Mouse (Mus musculus) embryo, embryonic 10 days (tissue): ENCODE data around the gene Erg.
A peak's percentile ranks its signal among the peaks of the same experiment; 100 is the strongest.

Source experiments
- DNase-seq: peaks from one replicate; pipeline ENCODE4 v3.0.0-alpha.2; 2015; ENCODE audit warnings: low spot score

Gene Erg

DNA sequence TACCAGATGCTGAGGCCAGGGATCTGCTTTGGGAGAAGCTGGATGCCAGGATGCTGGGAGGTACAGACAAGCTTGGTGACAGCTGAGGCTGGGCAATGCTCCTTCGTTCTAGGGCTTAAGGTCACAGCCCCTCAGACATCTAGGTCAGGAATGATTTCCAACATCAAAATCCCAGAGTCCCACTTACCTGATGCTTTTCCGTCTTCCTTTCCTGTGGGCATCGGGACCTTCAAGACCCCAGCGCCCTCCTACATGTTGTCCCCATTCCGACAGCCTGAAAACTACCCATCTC, at the start of gene Erg:
TSS of gene Erg (minus strand) at position 283 of the 292 bp plus-strand sequence.
- peak; percentile 17 for DNase-seq

DNA sequence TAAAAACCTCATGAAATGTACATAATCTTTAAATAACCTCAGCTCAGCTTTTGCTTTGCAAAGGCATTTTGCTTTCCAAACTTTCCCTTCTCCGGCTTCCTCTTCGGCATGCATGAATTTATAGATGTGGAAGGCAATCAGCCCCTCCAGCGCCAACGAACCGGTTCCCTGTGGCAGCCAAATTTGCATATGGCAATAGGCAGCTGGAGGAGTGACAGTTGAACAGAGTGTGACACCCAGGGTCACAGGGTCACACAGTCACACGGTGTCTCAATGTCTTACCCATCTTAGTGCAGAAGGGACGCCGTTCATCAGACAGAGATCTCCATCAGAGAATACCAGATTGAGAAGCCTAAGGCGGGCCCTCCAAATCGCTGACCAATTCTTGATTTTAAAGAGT, 45.4 kb upstream of the Erg start:
- peak; percentile 46 for DNase-seq

DNA sequence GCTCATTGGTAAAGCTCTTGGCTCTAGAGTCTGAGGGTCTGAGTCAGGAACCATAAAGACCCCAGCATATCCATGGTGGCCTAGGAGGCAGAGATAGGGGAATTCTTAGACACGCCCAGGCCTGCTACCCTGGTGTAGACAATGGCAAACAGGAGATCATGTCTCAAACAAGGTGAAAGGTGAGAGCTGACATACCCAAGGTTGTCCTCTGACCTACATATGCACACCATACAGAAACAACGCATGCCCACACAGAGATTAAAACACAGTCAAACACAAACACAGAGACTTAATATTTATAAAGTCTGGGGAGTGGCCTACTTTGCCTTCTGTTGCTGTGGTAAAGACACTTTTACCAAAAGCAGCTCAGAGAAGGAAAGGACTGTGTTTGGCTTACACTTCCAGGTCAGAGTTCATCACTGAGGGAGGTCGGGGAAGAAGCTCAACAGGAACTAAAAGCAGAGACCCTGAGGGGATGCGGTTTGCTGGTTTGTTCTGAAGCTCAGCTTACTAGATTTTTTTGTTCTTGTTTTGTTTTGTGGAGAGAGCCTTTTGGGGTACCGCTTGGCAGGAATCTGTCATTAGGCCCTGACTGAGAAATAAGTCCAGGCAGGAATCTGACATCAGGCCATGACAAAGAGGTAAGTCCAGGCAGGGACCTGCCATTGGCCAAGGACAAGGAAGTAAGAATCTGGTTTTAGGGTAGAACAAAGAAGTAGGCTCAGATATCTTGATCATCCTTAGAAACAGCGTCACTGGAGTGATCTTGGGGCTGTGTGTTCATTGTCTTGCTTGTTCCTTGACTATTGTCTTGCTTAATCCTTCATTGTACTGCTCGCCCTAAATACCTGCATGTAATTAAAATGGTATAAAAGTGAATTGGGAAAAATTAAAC, 37.7 kb upstream of the Erg start:
- DNase-seq, result peak; percentile 25

DNA sequence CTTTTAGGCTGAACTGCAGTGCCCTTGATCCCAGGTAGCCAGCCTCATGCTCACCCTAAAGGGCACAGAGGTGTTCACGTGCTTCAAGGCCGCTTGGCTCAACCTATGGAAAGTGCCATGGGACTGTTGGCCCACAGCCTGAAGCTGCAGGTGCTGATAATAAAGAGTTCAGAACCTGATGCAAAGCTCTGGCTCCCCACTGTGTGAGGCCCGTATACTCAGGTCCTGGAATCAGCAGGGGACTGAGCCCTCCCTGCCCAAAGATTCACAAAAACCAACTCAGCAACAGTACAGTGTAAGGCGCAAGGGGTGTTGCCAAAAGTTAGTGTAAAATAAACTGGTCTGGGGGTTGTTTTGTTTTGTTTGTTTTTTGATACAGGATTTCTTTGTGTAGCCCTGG, 36.7 kb upstream of the Erg start:
- no peak for DNase-seq

DNA sequence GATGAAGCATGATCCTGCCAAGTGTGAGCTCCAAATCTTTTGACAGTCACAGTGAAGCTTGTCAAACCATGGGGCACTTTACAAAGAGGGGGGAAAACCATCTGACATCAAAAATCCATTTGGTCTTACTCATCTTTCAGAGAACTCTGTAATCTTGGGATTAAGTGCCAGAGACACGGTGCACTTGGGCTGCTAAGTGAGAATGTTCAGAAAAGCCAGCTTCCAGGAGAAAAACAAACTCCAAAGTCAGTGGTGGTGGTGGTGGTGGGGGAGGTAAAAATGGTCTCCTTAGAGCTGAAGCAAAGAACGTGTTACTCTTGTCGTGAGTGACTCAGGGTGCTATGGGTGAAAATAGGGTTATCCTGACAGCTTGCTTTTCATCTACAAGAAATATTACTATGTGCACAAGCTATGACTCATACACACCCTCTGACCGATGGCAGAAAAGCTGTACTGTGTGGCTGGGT, 33.5 kb upstream of the Erg start:
- no peak for DNase-seq

DNA sequence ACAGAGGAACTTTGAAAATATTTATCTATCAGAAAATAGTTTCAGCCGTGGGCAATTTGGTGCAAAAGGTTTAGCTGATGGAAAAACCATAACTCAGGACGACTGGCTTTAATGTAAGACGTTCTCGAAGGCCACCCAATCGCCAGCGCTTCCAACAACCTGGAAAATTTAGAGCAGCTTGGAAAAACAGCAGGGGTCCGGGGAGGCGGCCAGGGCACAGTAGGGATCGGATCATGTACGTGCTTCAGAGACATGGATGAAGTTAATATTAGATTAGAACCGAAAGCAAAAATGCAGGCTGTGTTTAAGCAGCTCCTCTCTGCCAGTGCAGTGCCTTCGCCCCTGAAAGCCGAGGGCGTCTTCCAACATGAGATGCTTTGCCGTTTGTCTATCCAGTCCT, 31.8 kb upstream of the Erg start:
- DNase-seq, result no peak

DNA sequence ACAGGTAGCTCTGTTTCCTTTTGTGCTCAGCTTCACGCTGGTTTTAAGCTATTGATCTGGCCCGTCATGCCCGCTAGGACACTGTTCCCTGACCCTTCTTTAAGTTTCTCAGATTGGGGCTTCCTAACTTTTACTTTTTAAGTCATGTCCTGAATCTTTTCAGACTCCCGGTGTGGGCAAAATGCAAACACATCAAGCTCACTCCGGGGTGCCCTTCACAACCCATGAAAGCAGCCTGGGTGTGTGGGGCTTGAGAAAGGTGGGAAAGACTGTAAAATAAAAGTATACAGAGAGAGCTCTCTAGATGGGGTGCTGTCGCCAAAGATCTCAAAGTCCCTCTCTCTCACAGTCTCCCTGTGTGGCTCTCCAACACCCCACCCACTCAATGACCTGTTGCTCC, 31.3 kb upstream of the Erg start:
- DNase-seq, result no peak

DNA sequence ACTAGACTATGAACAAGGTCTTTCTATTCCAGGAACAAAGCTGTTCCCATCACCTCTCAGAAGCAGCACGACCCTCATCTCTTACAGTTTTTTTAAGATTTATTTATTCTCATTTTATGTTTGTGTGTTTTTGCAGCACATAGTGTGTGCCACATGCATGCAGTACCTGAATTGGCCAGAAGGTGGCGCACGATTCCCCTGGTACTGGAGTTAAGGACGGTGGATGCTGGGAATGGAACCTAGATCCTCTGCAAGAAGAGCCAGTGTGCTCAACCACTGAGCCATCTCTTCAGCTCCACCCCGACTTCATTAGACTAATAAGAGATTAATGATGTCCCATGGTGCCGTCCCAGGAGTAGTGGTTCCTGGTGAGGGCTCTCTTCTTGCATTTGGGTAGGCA, 29.2 kb upstream of the Erg start:
- DNase-seq, result peak; percentile 61

DNA sequence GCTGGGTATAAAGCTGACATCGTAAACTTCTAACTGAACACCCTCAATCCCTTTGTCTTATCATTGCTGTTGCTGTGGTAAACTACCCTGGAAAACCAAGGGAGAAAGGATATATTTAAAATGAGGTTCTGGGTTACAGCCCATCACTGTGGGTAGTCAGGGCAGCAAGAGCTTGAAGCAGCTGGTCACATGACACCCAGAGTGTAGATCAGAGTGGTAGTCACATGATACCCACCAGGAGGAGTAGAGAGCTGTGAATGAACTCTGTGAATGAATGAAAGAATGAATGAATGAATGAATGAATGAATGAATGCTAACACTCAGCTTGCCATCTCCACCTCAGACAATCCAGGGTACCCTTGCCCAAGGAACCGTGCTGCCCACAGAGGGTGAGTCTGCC, 28.1 kb upstream of the Erg start:
- no peak for DNase-seq

DNA sequence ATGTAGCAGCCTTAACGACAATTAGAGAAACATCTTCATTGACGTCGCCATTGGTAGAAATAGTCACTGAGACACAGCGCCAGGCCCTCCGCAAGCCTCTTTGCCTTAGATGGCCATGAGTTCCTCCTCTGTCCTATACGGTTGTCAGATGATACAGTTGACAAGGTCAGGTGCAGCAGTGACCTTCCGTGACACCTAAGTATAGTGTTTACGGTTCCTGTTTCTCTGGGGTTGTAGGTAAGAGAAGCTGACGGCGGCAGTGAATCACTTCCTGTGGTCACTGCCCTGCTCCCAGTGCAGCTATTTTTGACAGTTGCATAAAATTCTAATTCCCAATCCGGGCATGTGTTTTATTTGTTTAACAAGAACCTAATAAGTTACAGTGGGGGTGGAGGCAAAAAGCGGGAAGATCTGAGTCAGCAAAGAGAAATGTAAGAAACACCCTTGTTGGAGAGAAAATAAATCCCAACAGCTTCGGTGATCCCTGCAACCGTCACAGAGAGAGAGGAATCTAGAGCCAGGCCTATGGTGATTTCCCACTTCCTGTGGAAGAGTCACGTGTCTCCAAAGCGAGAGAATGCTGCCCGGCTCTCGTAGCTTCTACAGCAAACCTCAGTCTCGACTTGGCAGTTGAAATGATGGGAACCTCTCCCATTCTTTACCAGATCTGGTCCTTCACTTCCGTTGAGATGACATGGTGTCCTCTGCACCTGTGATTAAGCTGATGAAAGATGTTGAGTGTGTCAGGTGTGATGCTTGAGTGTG, 25.8 kb upstream of the Erg start:
- DNase-seq, result no peak

DNA sequence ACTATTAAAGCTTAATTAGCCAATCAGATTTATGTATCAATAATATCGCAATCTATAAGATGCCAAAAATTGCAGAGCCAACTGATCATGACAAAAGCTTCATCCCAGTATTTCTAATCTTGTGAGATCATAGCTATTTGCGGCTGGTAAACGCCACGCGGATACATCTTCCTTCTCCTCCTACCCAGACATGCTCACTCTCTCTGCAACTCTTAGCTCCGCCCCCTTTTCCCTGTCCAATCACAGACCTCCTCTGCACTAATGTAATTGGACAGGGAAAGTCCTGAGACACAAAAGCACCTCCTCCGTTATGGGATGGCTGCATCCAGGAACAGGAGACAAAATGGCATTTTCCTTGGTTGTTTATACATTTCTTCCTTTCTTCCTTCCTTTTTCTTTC, 22.2 kb upstream of the Erg start:
- DNase-seq, result no peak

DNA sequence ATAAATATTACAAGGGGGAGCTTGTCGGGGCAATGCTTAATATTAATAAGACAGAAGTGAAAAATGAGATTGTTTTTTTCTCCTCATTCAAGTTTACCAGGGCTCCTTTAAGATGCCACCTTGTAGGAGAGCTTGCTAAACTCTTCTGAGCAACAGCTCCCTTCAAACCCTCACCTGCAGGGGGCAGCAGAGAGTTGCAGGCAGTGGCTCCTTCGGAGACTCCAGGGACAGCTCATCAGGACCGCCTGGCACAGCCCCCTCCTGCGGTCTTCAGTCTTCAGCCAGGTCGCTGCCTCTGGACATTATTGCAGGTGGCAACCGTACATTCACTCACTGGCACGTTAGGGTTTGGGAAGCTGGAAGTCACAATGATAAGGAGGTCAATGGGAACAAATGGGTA, 18.9 kb upstream of the Erg start:
- DNase-seq, result peak; percentile 80

DNA sequence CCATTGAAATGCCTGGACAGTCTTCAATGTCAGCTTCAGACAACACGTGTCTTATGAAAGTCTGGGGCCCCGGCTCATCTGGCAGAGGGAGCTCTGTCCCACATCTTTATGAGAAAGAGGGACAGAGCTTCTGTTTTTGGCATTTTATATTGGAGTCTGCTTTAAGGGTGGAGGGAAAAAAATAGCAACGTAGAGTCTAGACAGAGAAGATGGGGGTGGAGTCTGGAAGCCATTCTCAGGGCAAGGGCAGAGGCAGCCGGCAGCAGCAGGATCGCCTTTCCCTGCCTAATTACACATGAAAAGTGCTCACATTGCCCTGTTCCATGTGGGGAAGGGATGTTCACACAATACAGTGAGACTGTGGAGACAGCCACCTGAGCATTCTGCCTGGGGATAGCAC, 16.1 kb upstream of the Erg start:
- DNase-seq, result peak; percentile 35

DNA sequence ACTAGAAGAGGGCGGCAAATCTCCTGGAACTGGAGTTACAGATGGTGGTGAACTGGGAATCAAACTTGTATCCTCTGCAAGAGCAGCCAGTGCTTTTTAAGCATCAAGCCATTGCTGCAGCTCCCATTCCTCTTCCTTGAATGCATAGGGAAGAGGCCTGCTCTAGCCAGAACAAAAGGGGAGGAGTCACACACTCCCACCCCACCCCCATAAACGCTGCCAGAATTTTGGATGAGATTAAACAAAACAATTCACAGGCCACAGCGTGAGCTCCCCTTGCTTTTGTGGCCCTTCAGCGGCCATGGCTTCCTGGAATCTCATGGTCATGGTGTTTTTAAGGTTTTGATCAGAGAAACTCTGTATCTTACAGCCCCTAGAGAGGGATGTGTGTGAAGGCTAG, 15.4 kb upstream of the Erg start:
- DNase-seq, result no peak

DNA sequence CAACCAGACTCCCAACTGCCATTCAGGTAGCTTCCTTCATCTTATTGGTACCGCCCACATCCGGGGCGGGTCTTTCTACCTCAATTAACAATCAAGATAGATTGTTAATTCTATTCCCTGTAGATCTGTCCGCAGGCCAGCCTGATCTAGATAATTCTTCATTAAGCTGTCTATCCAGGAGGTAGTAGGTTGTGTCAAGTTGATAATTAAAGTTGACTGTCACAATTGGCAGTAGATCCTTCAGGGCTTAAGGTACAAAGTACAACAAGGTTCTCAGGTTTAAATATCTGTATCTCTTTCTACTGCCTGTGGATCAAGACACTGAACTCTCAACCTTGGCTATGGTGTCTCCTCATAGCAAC, 14.8 kb upstream of the Erg start:
- no peak for DNase-seq

DNA sequence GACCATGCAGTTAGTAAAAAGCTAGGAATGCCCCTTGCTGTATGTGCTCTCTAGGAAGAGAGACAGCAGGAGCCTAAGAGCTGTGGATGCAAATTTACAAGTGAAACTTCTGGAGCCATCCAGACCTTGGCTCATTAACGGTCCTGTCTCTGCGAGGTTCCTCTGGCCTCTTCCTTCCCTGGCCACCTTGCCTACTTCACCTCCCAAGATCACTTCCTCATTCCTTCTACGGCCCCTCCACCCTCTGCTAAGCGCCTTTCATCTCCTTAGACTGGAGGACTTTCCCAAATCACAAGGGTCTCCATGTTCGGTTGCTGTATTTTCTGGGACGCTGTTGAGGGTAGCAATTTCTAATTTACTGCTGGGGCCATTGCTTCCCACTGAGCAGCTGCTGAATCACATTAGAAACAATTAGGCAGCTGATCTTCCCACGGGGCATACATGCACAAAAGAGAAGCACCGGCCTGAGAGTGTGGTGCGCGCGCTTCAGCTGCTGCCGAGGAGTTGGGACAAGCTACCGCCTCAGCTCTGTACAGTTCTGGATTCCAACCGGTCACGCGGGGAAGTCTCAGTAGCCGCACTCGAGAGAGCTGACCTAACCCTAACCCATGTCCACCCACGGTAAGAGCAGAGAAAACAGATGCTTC, 14.3 kb upstream of the Erg start:
- DNase-seq, result no peak

DNA sequence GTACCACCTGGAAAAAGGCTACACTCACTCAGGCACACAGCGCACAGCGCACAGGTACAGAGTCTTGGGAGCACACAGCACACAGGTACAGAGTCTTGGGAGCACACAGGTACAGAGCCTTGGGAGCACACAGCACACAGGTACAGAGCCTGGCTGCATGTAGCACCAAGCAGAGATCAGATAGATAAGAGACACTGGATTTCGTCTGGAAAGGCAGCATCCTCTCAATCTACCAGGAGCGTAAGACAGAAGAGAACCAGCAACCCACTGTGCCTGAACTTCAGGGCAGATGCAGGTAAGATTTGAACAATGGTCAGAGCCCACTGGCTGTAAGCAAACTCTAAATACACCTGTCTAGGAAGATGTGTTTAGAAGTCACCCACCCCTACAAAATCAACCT, 12.5 kb upstream of the Erg start:
- no peak for DNase-seq

DNA sequence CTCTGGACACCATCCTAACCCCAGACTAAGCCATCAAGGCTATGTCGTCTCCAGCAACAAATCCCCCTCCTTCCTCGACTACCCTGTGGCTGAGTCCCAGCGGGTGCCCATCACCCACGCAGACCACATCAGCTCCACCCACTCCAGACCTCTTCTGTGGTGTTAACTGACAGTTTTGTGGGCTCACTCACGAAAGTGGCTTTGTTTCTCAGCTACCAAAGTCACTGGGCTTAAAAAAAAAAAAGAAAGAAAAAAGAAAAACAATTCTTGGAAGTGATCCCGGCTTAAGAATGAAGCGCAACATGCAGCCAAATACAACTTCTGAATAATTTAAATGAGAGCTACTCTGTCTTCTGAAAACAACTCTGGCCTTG, 11.2 kb upstream of the Erg start:
- DNase-seq, result no peak

DNA sequence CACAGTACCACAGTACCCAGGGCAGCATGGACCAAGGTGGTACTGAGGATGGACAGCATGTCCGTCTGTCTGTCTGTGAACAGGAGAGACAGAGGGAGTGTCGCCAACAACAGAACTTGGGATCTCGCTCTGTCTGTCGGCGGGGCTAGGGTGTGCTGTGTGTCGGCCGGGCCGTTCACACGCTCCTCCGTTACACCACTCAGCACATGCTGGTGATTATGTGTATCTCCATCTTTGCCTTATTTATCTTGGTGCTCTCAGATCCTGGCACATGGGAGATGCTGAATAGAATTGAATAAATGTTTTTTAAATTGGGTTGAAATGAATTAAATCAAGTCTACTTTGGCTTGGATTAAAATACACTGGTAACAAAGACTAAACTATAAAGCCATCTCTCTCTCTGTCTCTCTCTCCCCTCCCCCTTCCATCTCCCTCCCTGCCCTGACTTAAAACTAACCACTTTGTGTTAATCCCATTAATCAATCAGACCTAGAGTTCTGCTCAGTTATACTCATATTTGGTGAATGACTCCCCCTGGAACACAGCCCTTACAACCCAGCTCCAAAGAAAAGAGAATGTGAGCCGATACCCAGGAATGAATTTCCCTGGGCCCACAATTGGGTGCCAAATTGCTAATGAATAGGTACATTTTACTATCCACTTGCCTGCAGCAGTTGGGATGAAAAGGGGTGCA, 10.6 kb upstream of the Erg start:
- DNase-seq, result no peak

DNA sequence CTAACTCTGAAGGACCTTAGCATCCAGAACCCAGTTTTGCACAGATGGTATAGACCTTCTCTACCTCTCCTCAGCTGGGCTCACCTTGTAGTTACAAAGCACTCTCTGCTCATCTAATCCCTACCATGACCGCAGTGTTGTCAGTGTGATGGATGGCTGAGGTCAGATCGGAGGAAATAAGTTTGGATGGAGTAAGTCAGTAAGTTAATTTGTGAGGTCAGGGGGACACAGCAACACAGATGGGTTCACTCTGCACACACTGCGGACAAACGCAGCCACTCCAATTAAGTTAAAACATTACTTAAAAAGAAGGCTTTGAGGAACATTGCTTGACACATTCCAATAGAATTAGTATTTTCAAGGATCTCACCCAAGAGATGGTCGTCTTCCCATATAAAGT, 2.5 kb upstream of the Erg start:
- DNase-seq, result peak; percentile 73

DNA sequence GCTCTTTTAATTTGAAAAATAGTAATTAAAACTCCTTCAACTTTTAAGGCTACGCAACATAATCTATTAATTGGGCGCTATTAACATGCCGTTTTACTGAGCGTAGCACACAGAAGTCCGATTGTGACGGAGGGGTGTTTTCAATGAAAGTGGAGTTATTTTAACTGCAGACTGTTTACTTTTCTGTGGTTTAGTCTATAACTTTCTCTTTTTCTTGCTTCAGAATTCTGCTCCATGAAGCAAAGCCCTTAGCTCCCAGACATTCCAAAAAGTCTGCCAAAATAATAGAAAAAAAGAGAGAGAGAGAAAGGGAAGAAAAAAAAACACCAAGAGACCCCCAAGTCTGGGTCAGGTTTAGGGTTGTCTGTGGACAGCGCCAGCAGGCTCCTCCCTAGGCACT, 333 bp upstream of the Erg start:
- DNase-seq, result no peak

DNA sequence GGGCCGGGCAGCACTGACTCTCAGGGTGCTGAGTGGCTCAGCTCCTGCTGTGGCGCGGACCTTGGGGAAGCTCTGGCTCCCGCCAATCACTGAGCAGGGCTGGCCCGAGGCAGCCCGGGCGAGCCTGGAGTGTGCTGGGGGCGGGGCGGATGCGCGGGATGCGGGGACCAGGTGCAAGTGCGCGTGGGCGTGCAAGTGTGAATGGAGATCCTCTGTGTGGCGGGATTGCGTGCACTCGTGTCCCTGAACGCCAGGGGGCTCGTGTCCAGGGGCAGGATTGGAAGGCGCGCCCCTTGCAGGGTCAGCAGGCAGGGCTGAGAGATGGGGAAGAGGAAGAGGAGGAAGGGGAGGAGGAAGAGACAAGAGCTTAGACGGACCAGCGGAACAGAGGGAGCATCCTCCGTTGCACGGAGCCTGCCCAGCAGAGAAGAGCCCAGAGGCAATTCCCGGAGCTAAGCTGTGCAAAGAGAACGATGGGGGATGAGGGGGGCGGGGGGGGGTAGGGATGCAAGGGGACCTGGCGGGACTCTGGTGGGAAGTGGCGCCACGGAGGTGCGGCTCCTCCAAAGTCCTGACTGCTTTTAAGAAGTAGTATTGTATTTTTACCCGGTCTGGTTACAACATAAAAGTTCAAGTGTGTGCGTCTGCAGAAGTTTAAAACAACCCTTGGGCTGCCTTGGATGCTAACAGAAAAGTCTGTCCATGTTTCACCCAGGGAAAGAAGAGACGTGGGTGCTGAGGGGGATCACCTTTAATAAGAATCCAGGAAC, 667 bp downstream of the Erg start:
- DNase-seq, result peak; percentile 68
